Mouse (Mus musculus): ENCODE measurements at regions not wholly inside any gene's neighbourhood (a gene's known extent, or its start where the extent isn't known, plus 50 kb on each side); places are given as distances from the start of the nearest gene placed in this dataset.

GRCm38 (mm10) chr9:23674833-23675232 is 423.0 kb upstream of the Npsr1 start:
- TF ChIP-seq CTCF (IDR thresholded peaks at IDR 0.05; ENCODE audit: low read depth), result peak; percentile 36
- no peak for TF ChIP-seq EP300 (IDR thresholded peaks at IDR 0.05; ENCODE audit: low read depth)
